Mouse (Mus musculus): Measurements from ENCODE around the gene Cyth2. TPM values are rescaled to one million over a fixed set of nuclear protein-coding genes. Genes with fewer than 3 reads are reported as not detected.

Cyth2 gene
- 30.7 and 64.7 TPM in 2 replicates for polyA plus RNA-seq (2011; ENCODE audit: insufficient read depth, insufficient read length, low replicate concordance, missing spikeins)

DNA sequence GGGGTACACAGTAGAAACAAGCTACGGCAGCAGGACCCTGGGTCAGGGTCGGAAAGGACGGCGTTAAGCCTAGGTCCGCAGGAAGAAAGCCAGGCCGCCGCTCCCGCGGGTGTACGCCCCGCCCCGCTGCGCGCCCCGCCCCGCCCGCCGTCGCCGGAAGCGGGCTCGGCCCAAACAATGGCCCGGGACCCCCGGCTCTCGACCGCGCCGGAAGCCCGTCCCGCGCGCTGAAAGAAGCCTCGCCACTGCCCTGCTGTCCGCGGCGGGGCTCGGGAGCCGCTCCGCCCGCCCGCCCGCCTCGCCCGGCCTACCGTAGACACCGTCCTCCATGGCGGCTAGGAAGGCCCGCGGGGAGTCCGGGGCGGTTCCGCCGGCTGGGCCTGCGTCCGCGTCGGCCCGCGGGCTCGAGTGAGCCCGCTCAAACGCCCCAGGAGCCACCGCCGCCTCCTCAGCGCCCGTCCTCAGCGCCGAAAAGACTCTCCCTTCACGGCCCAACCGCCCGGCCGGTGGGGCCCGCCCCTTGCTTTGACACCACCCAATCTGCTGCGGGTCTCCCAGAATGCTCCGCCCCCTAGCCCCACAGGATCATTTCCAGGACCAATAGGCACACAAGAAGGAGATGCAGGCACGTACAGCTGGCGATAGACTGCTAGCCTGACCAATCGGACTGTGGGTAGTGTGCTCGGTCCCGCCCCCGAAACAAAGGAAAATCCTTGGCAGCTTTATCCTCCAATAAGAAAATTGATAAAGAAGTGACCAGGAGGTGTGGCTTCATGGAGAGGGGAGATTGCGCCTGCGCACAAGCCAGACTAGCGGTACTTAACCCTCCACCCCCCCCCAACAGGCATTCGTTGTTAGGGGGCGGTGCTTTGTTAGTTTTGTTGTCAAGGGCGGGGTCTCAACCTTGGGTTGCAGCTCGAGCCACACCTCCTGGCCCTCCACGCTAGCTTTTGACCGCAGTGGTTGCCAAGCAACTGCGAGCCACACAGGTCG is at the start of gene Cyth2:
Gene Cyth2 (minus strand): TSS at position 795 of the 993 bp plus-strand sequence.
- WGBS = 1% methylated on average over 92 of the region's 92 CpGs
- Histone ChIP-seq H3K4me1 (ENCODE audit: control insufficient read depth, insufficient read depth, low read length) (no peaks in the 10 kb centered on the region), H3K4me3 (replicated peaks; ENCODE audit: control insufficient read depth, low read depth, low read length) (peak within 1 kb of the TSS; percentile 87), H3K27ac (ENCODE audit: control insufficient read depth, insufficient read depth, low read depth, low read length, poor library complexity) (peak within 1 kb of the TSS; percentile 99)
- TF ChIP-seq CTCF (IDR thresholded peaks at IDR 0.05; ENCODE audit: control insufficient read depth, insufficient read depth, low read length) (no peak), POLR2A (IDR thresholded peaks at IDR 0.05; ENCODE audit: borderline replicate concordance, control insufficient read depth, low read depth, low read length) (peak; percentile 90)

DNA sequence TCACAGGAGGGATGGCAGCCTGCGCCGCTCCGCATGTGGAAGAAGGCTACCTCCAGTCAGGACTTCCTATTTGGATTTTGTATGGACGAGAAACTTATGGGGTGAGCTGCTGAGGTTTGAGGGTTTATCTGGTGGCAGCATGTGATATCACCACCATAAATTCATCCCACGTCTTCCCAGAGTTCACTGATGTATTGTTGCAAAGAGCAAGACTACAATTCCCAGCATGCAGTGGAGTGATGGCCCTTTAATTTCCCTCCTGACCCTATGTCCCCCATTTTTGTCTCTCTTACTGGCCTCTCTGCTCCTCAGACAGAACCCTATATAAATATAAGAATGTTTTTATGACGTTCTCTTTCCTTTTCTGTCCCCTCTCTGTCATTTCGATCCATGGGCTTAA is 48.4 kb upstream of the Cyth2 start:
- TF ChIP-seq POLR2A (IDR thresholded peaks at IDR 0.05; ENCODE audit: borderline replicate concordance, control insufficient read depth, low read depth, low read length) (no peak), CTCF (IDR thresholded peaks at IDR 0.05; ENCODE audit: control insufficient read depth, insufficient read depth, low read length) (no peak)
- no peak overlapping the region for H3K27ac ChIP-seq (ENCODE audit: control insufficient read depth, insufficient read depth, low read depth, low read length, poor library complexity)
- H3K4me1 ChIP-seq (ENCODE audit: control insufficient read depth, insufficient read depth, low read length) = no peaks in the 10 kb centered on the region; the same call in 1 of the 2 replicates
- H3K4me3 ChIP-seq (replicated peaks; ENCODE audit: control insufficient read depth, low read depth, low read length) = no peak overlapping the region
- WGBS = 78% methylated on average over 7 of the region's 7 CpGs

DNA sequence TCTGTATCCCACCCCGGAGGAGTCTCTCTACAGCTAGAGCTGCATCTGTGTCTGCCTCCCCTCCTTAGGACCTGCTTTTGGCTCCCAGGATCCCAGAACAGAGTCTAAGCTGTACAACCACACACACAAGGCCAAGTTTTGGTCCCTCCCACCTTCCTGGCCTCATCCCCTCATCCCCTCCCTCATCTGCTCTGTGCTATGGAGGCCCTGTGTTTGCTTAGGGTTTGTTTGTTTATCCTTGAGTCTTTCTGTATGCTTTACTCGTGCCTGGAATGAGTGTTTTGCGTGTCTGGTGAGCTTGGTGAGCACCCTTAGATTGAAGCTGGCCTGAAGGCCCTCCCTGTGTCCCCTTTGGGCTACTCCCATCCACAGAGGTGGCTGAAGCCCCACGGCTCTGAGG is 44.6 kb upstream of the Cyth2 start:
- no peak overlapping the region for H3K4me3 ChIP-seq (replicated peaks; ENCODE audit: control insufficient read depth, low read depth, low read length)
- TF ChIP-seq CTCF (IDR thresholded peaks at IDR 0.05; ENCODE audit: control insufficient read depth, insufficient read depth, low read length) = no peak
- no peak for TF ChIP-seq POLR2A (IDR thresholded peaks at IDR 0.05; ENCODE audit: borderline replicate concordance, control insufficient read depth, low read depth, low read length)
- 77% methylated on average over 4 of the region's 4 CpGs for WGBS
- H3K4me1 ChIP-seq (ENCODE audit: control insufficient read depth, insufficient read depth, low read length) = no peaks in the 10 kb centered on the region
- no peak overlapping the region for H3K27ac ChIP-seq (ENCODE audit: control insufficient read depth, insufficient read depth, low read depth, low read length, poor library complexity)

DNA sequence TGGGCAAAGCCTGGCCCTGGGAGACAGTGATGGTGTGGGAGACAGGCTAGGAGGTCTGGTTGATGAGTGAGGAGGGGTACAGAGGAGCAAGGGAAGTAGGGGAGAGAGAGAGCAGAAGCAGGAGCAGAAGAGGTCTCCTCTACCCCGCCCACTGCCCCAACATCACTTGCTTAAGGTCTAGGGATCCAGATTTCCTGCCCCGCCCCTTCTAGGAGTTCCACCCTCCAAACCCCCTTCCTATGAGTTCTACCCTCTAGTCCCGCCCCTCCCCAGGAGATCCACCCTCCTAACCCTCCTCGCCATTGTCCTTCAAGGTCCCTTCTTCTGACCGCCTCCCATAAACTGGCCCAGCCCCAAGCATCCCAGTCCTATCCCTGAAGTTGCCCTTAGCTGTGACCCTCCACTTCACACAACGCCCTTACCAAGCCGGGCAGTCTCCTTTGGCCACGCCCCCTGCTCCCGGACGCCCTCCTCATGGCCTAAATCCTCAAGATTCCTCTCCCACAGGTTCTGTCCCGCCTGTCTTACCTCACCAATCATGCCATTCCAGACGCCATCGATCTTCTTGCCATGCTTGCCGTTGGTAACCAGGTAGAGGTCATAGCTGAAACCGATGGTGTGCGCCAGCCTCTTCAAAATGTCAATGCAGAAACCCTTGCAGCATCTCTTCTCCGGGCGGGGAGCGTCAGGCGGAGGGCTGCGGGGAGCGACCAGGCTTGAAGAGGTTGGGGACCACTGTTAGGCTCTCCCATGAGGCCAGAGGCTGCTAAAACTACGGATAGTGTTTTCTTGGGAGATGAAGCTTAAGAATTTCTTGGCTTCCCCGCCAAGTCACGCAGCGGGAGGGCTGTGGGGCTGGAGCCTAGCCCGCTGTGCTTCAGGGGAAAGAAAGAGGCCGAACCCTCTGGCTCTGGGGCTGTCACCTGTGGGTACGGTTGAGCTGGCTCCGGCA is 42.8 kb upstream of the Cyth2 start:
- no peak overlapping the region; the same call in 1 of the 2 replicates for H3K27ac ChIP-seq (ENCODE audit: control insufficient read depth, insufficient read depth, low read depth, low read length, poor library complexity)
- H3K4me3 ChIP-seq (replicated peaks; ENCODE audit: control insufficient read depth, low read depth, low read length) = no peak overlapping the region
- H3K4me1 ChIP-seq (ENCODE audit: control insufficient read depth, insufficient read depth, low read length) = no peaks in the 10 kb centered on the region
- 5% methylated on average over 30 of the region's 30 CpGs for WGBS
- TF ChIP-seq POLR2A (IDR thresholded peaks at IDR 0.05; ENCODE audit: borderline replicate concordance, control insufficient read depth, low read depth, low read length) (no peak; the same call in 1 of the 2 replicates), CTCF (IDR thresholded peaks at IDR 0.05; ENCODE audit: control insufficient read depth, insufficient read depth, low read length) (no peak)

DNA sequence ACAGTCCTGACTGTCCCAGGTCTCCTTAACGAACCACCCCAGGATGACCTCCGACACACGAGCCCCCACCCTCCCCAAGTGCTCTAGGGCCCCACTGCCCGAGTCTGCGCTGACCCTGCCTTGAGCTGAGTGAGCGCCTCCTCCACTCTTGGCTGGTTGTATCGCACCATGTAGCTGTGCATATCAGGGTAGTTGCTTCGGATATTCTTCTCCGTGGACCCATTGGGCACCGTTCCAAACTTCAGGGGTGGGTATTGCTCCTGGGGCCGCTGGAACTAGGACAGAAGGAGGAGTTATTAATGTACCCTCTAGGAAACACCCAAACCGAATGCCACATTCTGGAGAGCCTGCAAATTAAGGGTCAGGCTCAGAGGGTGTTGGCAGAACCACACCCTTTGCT is 38.7 kb upstream of the Cyth2 start:
- Histone ChIP-seq H3K4me1 (ENCODE audit: control insufficient read depth, insufficient read depth, low read length) (no peaks in the 10 kb centered on the region), H3K4me3 (replicated peaks; ENCODE audit: control insufficient read depth, low read depth, low read length) (no peak overlapping the region), H3K27ac (ENCODE audit: control insufficient read depth, insufficient read depth, low read depth, low read length, poor library complexity) (no peak overlapping the region)
- TF ChIP-seq CTCF (IDR thresholded peaks at IDR 0.05; ENCODE audit: control insufficient read depth, insufficient read depth, low read length) (no peak), POLR2A (IDR thresholded peaks at IDR 0.05; ENCODE audit: borderline replicate concordance, control insufficient read depth, low read depth, low read length) (no peak)
- WGBS = 86% methylated on average over 12 of the region's 12 CpGs

DNA sequence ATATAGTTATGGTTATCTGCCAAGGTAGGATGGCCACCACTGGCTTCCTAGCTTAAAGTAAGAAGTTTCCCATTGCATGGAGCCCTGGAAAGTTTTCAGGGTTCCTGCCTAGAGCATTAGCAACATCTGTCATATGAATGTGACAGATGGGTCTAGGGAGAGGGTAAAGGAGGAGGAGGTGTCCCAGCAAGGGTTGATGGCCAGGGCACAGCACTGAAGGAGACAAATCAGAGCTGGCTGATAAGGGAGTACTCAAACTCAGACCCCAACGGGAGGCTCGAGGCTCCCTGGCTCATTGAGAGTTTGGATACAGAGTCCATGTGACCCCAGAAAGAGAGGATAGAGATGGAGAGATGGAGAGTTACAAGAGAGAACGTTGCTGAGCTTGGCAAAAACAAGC is 36.3 kb upstream of the Cyth2 start:
- no peak for TF ChIP-seq CTCF (IDR thresholded peaks at IDR 0.05; ENCODE audit: control insufficient read depth, insufficient read depth, low read length)
- TF ChIP-seq POLR2A (IDR thresholded peaks at IDR 0.05; ENCODE audit: borderline replicate concordance, control insufficient read depth, low read depth, low read length) = no peak
- 70% methylated on average over 3 of the region's 3 CpGs for WGBS
- H3K4me3 ChIP-seq (replicated peaks; ENCODE audit: control insufficient read depth, low read depth, low read length) = no peak overlapping the region
- no peaks in the 10 kb centered on the region for H3K4me1 ChIP-seq (ENCODE audit: control insufficient read depth, insufficient read depth, low read length)
- no peak overlapping the region for H3K27ac ChIP-seq (ENCODE audit: control insufficient read depth, insufficient read depth, low read depth, low read length, poor library complexity)

DNA sequence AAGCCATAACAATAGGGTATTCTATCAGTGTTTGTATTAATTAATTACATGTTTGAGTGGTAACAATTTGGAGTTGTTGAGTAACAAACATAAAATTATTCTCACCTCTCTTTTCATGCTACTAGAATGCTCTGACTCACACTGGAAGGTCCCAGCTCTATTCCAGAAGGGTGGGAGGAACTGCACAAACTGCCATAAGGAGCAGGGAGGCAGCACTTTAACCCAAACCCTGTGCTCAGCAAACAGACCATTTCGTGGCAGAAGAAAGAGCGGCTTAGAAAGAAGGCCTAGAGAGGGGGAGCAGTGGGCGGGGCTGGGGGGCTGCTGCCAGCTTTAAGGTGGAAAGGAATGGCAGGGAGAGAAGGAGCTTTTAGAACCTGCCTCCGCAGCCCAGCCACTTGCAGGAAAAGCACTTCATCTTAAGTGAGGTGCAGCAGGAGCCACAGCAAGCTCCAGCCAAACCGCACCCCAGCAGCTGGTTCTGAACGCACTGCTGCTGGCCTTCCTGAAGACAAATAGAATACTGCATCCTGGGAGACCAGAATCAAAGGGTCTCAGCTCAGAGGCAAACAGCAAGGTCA is 34.2 kb upstream of the Cyth2 start:
- Histone ChIP-seq H3K27ac (ENCODE audit: control insufficient read depth, insufficient read depth, low read depth, low read length, poor library complexity) (no peak overlapping the region), H3K4me3 (replicated peaks; ENCODE audit: control insufficient read depth, low read depth, low read length) (no peak overlapping the region), H3K4me1 (ENCODE audit: control insufficient read depth, insufficient read depth, low read length) (no peaks in the 10 kb centered on the region)
- 48% methylated on average over 6 of the region's 6 CpGs for WGBS
- TF ChIP-seq CTCF (IDR thresholded peaks at IDR 0.05; ENCODE audit: control insufficient read depth, insufficient read depth, low read length) (no peak), POLR2A (IDR thresholded peaks at IDR 0.05; ENCODE audit: borderline replicate concordance, control insufficient read depth, low read depth, low read length) (no peak)
